Mouse (Mus musculus) midbrain, embryonic 14.5 days (tissue): ENCODE results near the gene Cetn3. TPM values are rescaled to one million over a fixed set of nuclear protein-coding genes. Genes with fewer than 3 reads are reported as not detected.

ENCODE experiments used
- ATAC-seq: fragments of 200-750 bp; cut with Nextera tagmentation; 2 replicates; pipeline ENCODE4 v1.8.0; 2017; ENCODE audit warnings: moderate number of reproducible peaks, moderate library complexity; ENCODE audit not compliant: low FRiP score, low TSS enrichment
- DNase-seq: peaks from one replicate; pipeline ENCODE4 v3.0.0-alpha.2; 2015
- H3K27ac ChIP-seq: fragments of 300-500 bp; sonication (generic); replicated peaks from 2 replicates; pipeline ENCODE4 v1.5.1; 2014; ENCODE audit warnings: mild to moderate bottlenecking, low read depth, low read length, moderate library complexity
- H3K27me3 ChIP-seq: fragments of 300-500 bp; sonication (generic); 2 replicates; pipeline ENCODE4 v1.6.1; 2014; ENCODE audit warnings: low read length, control low read depth, mixed read lengths; ENCODE audit not compliant: control insufficient read depth, insufficient read depth
- H3K36me3 ChIP-seq: fragments of 300-500 bp; sonication (generic); 2 replicates; pipeline ENCODE4 v1.6.1; 2014; ENCODE audit warnings: low read length, control low read depth; ENCODE audit not compliant: control insufficient read depth, insufficient read depth
- H3K4me1 ChIP-seq: fragments of 300-500 bp; sonication (generic); 2 replicates; pipeline ENCODE4 v1.6.1; 2014; ENCODE audit warnings: mild to moderate bottlenecking, antibody characterized with exemption, low read length, control low read depth; ENCODE audit not compliant: control insufficient read depth, insufficient read depth
- H3K4me2 ChIP-seq: fragments of 300-500 bp; sonication (generic); 2 replicates; pipeline ENCODE4 v1.6.1; 2014; ENCODE audit warnings: mild to moderate bottlenecking, low read length, moderate library complexity
- H3K4me3 ChIP-seq: fragments of 300-500 bp; sonication (generic); replicated peaks from 2 replicates; pipeline ENCODE4 v1.5.1; 2014; ENCODE audit warnings: low read depth, low read length
- H3K9ac ChIP-seq: fragments of 300-500 bp; sonication (generic); replicated peaks from 2 replicates; pipeline ENCODE4 v1.6.1; 2014; ENCODE audit warnings: mild to moderate bottlenecking, low read length, moderate library complexity
- H3K9me3 ChIP-seq: fragments of 300-500 bp; sonication (generic); 2 replicates; pipeline ENCODE4 v1.6.1; 2016; ENCODE audit warnings: low read length, control low read depth, mixed read lengths; ENCODE audit not compliant: control insufficient read depth
- WGBS: fragments of 180-500 bp; shearing (Covaris S2); extraction: QIAGEN DNeasy Blood & Tissue Kit; methylation state at CpG from one replicate; pipeline ENCODE4 v1.1.7; 2014; 5-methylcytosine and 5-hydroxymethylcytosine counted together
- polyA plus RNA-seq: library from polyadenylated mRNA; unstranded; fragments of >200 nt; fragmentation: Nextera tagmentation; extraction: Ambion mirVana; gene quantifications from 2 replicates; pipeline ENCODE4 v1.2.1, GENCODE M21; 2014

The Cetn3 gene
- polyA plus RNA-seq, 1 experiment from 2014 or later, result 261 TPM

DNA sequence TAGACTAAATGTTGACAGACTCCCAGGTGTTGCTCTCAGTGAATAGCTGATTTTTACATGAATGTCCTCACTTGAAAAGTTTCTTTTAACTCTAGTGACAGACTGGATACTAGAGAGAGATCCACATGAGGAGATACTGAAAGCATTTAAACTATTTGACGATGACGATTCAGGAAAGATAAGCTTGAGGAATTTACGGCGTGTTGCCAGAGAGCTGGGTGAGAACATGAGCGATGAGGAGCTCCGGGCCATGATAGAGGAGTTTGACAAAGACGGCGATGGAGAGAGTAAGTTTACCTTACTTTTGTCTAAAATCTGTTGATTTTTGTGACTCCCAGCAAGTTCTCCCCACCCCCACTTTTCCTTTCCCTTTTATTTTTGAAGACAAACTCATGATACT lies 9.0 kb downstream of the Cetn3 start:
- Histone ChIP-seq H3K27me3 (no peaks in the 10 kb centered on the region), H3K4me1 (no peaks in the 10 kb centered on the region), H3K27ac (no peak overlapping the region), H3K9me3 (no peaks in the 10 kb centered on the region), H3K4me2 (no peak overlapping the region), H3K4me3 (no peak overlapping the region), H3K9ac (no peak overlapping the region), H3K36me3 (peaks cover 35% of the 10 kb centered on the region)
- DNase-seq, result no peak
- no peak for ATAC-seq
- 96% methylated on average over 8 of the region's 8 CpGs for WGBS

- DNase-seq, result no peak
- 81% methylated on average over 1 of the region's 1 CpGs for WGBS
- ATAC-seq, result no peak
- H3K36me3 ChIP-seq, result peaks cover 23% of the 10 kb centered on the region
- H3K27me3 ChIP-seq, result no peaks in the 10 kb centered on the region
- H3K9ac ChIP-seq, result no peak overlapping the region
- no peaks in the 10 kb centered on the region for H3K9me3 ChIP-seq
- H3K4me3 ChIP-seq, result no peak overlapping the region
- H3K27ac ChIP-seq, result no peak overlapping the region
- no peak overlapping the region for H3K4me2 ChIP-seq
- no peaks in the 10 kb centered on the region for H3K4me1 ChIP-seq
Observed at GRCm38 (mm10) chr13:81793850-81794249, 11.0 kb downstream of the Cetn3 start.

DNA sequence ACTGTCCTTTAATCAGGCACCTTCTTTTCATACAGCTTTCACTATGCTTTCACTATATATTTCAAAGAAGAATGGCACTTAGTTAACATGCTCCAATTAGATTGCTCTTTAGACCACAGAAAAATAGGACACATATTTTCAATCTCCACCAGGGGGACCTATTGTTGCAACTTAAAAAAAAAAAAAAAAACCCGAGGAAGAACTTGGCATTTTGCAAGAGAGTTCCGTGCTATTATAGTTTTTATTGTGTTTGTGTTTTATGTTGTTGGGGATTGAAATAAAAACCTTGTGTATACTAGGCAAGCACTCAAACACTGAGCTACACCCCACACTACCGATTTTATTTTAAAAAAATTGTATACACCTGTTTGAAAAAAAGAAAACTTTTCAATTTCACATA lies 18.2 kb downstream of the Cetn3 start:
- no peak overlapping the region for H3K4me3 ChIP-seq
- H3K4me1 ChIP-seq, result no peaks in the 10 kb centered on the region
- 46% methylated on average over 3 of the region's 3 CpGs for WGBS
- no peak overlapping the region for H3K4me2 ChIP-seq
- H3K9ac ChIP-seq, result no peak overlapping the region
- ATAC-seq (no peak), DNase-seq (peak; percentile 62)
- 0 out of 2 replicates have a peak, but pooled peaks cover 2% of the 10 kb centered on the region for H3K36me3 ChIP-seq
- H3K27ac ChIP-seq, result no peak overlapping the region
- no peaks in the 10 kb centered on the region for H3K9me3 ChIP-seq
- no peaks in the 10 kb centered on the region for H3K27me3 ChIP-seq

GRCm38 (mm10) chr13:81803713-81804112 lies 20.8 kb downstream of the Cetn3 start:
- Histone ChIP-seq H3K4me1 (no peaks in the 10 kb centered on the region), H3K36me3 (no peaks in the 10 kb centered on the region), H3K9me3 (no peaks in the 10 kb centered on the region), H3K9ac (no peak overlapping the region), H3K4me2 (no peak overlapping the region), H3K4me3 (no peak overlapping the region), H3K27ac (no peak overlapping the region), H3K27me3 (no peaks in the 10 kb centered on the region)
- 92% methylated on average over 4 of the region's 4 CpGs for whole genome bisulfite sequencing
- ATAC-seq (no peak), DNase-seq (no peak)

DNA sequence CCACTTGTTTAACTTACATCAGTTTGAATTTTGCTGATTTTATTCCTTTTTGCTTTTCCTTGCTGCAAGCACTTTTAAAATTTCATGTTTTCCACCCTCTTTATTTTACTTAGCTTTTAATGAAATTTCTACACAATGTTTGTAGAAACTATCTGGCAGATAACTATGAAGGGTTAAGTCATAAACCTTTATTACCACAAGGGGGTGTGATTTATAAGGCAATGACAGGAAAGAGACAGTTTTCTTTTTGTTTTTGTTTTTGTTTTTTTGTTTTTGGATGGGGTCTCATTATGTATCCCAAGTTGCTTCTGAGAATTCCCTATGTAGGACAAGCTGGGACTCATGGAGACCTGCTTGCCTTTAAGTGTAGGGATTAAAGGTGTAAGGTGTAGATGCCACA lies 39.9 kb downstream of the Cetn3 start:
- Histone ChIP-seq H3K9me3 (no peaks in the 10 kb centered on the region), H3K27ac (no peak overlapping the region), H3K4me2 (no peak overlapping the region), H3K9ac (no peak overlapping the region), H3K4me3 (no peak overlapping the region), H3K27me3 (no peaks in the 10 kb centered on the region), H3K4me1 (no peaks in the 10 kb centered on the region), H3K36me3 (no peaks in the 10 kb centered on the region)
- ATAC-seq, result no peak
- no peak for DNase-seq

GRCm38 (mm10) chr13:81824576-81825330 lies 41.9 kb downstream of the Cetn3 start:
- Histone ChIP-seq H3K9me3 (no peaks in the 10 kb centered on the region), H3K9ac (no peak overlapping the region), H3K4me1 (no peaks in the 10 kb centered on the region), H3K4me3 (no peak overlapping the region), H3K4me2 (no peak overlapping the region), H3K36me3 (no peaks in the 10 kb centered on the region), H3K27ac (no peak overlapping the region), H3K27me3 (no peaks in the 10 kb centered on the region)
- WGBS, result 81% methylated on average over 11 of the region's 11 CpGs
- no peak for DNase-seq
- ATAC-seq, result no peak

- H3K36me3 ChIP-seq, result no peaks in the 10 kb centered on the region
- 34% methylated on average over 6 of the region's 6 CpGs for WGBS
- no peaks in the 10 kb centered on the region for H3K27me3 ChIP-seq
- peak; percentile 69 for DNase-seq
- no peak overlapping the region for H3K9ac ChIP-seq
- no peak overlapping the region for H3K4me3 ChIP-seq
- no peaks in the 10 kb centered on the region for H3K4me1 ChIP-seq
- ATAC-seq, result peak; percentile 47; the same call in 1 of the 2 replicates
- no peak overlapping the region for H3K27ac ChIP-seq
- H3K9me3 ChIP-seq, result no peaks in the 10 kb centered on the region
- H3K4me2 ChIP-seq, result no peak overlapping the region
Observed at GRCm38 (mm10) chr13:81828486-81828885, 45.6 kb downstream of the Cetn3 start.

- ATAC-seq, result no peak
- WGBS, result 86% methylated on average over 7 of the region's 7 CpGs
- Histone ChIP-seq H3K9ac (no peak overlapping the region), H3K27me3 (no peaks in the 10 kb centered on the region), H3K27ac (no peak overlapping the region), H3K4me3 (no peak overlapping the region), H3K9me3 (no peaks in the 10 kb centered on the region), H3K4me1 (no peaks in the 10 kb centered on the region), H3K4me2 (no peak overlapping the region), H3K36me3 (no peaks in the 10 kb centered on the region)
- DNase-seq, result no peak
Observed at GRCm38 (mm10) chr13:81831838-81832237, 49.0 kb downstream of the Cetn3 start.

- Histone ChIP-seq H3K27ac (no peak overlapping the region), H3K9me3 (no peaks in the 10 kb centered on the region), H3K9ac (no peak overlapping the region), H3K4me1 (no peaks in the 10 kb centered on the region), H3K4me3 (no peak overlapping the region), H3K36me3 (no peaks in the 10 kb centered on the region), H3K4me2 (no peak overlapping the region), H3K27me3 (no peaks in the 10 kb centered on the region)
- ATAC-seq (no peak), DNase-seq (no peak)
- WGBS, result 87% methylated on average over 9 of the region's 9 CpGs
Observed at GRCm38 (mm10) chr13:81836386-81837177, 53.7 kb downstream of the Cetn3 start.
